Mouse (Mus musculus): ENCODE data around the gene Pkib. TPM values are rescaled to one million over a fixed set of nuclear protein-coding genes. Genes with fewer than 3 reads are reported as not detected.
A peak's percentile ranks its signal among the peaks of the same experiment; 100 is the strongest.

The Pkib gene
- total and polyA plus RNA-seq, 2 experiments from 2014 or later: 2.6 TPM; not detected in 1

DNA sequence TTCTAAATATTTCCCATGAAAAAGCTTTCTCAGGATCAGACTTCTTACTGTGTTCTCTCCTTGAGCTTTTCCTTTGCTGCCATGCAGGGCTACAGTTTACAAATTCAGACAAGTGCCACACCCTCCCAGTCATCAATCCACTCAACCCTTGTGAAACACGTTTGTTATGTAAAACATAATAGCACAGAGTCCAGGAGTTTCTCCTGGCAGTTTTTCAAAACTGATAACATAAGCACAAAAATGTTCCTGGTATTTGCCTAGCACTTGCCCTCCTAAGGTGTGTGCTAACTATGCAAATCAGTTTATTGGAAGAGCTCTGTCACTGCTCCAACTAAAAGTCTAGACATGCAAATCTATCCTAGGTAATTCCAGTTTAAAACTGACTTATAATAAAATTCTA, 131.3 kb downstream of the Pkib start:
- 9% methylated on average over 1 of the region's 1 CpGs for WGBS
- Histone ChIP-seq H3K9ac (replicated peaks; ENCODE audit: low read depth, low read length) (no peak overlapping the region), H3K4me2 (ENCODE audit: low read depth, low read length) (no peak overlapping the region), H3K4me3 (ENCODE audit: low read depth, low read length) (no peak overlapping the region), H3K36me3 (replicated peaks; ENCODE audit: control insufficient read depth, insufficient read depth, low read length) (no peaks in the 10 kb centered on the region), H3K4me1 (ENCODE audit: control insufficient read depth, insufficient read depth) (no peaks in the 10 kb centered on the region), H3K27ac (ENCODE audit: low read depth) (no peak overlapping the region), H3K27me3 (ENCODE audit: control insufficient read depth, insufficient read depth, low read length) (no peaks in the 10 kb centered on the region), H3K9me3 (replicated peaks; ENCODE audit: control insufficient read depth, low read length) (no peaks in the 10 kb centered on the region)
- TF ChIP-seq CTCF (IDR thresholded peaks at IDR 0.05; ENCODE audit: low read depth): no peak
- TF ChIP-seq EP300 (IDR thresholded peaks at IDR 0.05; ENCODE audit: low read depth): no peak
- ATAC-seq (ENCODE audit: insufficient read depth, low read depth) (no peak), DNase-seq (ENCODE audit: low spot score) (no peak)

DNA sequence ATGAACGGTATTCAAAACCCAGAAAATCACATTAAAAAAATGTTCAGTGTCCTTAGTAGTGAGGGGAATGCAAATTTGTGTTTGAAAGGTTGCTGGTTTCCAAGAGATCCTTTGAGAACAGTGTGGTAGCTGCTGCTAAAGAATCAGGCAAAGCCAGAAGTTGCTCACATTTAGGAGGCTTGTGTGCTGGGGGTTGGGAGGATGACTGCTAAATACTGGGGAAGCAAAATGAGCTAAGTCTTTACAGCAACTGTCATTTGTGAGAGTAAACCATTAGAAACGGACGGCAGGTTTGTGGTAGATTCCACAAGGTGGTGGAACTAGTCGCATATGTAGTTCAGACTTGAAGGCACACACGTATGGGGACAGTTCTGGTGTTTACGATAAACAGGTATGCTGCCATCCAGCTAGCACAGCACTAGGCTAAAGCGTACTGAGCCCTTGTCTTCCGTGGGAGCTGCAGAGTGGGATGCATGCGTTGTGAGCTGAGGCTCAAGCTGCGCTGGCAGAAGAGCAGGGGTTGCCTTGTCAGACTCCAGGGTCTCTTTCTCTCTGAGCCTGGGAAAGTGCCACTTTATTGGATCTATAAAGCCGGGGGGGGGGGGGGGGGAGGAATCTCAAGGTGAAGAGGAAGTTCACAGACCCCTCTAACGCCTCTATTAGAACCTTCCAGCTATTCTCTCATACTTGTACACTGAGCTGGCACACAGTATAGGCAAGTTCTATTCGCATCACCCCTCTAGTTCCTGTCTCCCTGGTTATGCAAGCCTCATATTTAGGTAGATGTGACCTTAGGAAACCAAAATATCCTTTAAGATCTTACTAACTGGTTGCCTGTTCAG, 151.7 kb downstream of the Pkib start:
- 49% methylated on average over 12 of the region's 13 CpGs for WGBS
- no peak overlapping the region for H3K9ac ChIP-seq (replicated peaks; ENCODE audit: low read depth, low read length)
- H3K27ac ChIP-seq (ENCODE audit: low read depth): no peak overlapping the region; the same call in 1 of the 2 replicates
- H3K4me1 ChIP-seq (ENCODE audit: control insufficient read depth, insufficient read depth): no peaks in the 10 kb centered on the region
- TF ChIP-seq EP300 (IDR thresholded peaks at IDR 0.05; ENCODE audit: low read depth): no peak
- TF ChIP-seq CTCF (IDR thresholded peaks at IDR 0.05; ENCODE audit: low read depth): no peak
- H3K9me3 ChIP-seq (replicated peaks; ENCODE audit: control insufficient read depth, low read length): no peaks in the 10 kb centered on the region
- DNase-seq (ENCODE audit: low spot score): no peak
- no peaks in the 10 kb centered on the region for H3K27me3 ChIP-seq (ENCODE audit: control insufficient read depth, insufficient read depth, low read length)
- no peak for ATAC-seq (ENCODE audit: insufficient read depth, low read depth)
- no peaks in the 10 kb centered on the region for H3K36me3 ChIP-seq (replicated peaks; ENCODE audit: control insufficient read depth, insufficient read depth, low read length)
- H3K4me2 ChIP-seq (ENCODE audit: low read depth, low read length): no peak overlapping the region
- H3K4me3 ChIP-seq (ENCODE audit: low read depth, low read length): no peak overlapping the region

DNA sequence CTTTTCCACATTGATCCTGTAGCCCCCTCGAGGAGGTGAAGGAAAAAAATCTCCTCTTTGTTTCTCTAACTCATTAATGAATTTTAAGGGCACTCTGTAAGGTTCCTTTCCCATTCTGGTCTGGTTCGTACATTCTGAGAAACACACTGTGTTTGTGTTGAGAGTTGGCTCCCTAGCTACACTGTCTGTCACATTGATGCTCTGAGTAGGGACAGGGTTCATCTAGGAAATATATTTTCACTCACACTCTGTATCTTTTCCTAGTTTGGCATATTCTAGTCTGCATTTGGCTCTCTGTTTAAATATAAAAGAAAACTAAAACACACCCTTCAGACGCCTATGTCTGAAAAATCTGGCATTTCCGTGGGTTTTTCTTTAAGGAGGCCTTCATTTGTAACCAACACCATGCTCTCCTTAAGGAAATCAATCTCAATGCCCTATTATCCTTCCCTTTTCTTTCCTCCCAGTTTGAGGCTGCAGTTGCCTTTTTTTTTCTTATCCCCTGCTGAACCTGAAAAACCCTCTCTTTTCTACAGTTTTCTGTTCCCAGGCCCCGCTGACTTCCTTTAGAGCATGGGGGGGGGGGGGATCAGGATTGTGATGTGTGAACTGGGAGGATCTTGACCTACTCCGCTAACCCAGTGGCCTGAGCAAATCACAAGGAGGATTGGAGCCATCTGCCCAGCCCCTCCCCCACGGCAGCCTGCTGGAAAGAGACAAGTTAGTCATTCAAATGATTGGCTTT, 152.5 kb downstream of the Pkib start:
- DNase-seq (ENCODE audit: low spot score) (no peak), ATAC-seq (ENCODE audit: insufficient read depth, low read depth) (peak; percentile 60)
- TF ChIP-seq CTCF (IDR thresholded peaks at IDR 0.05; ENCODE audit: low read depth) (no peak), EP300 (IDR thresholded peaks at IDR 0.05; ENCODE audit: low read depth) (no peak)
- no peak overlapping the region; the same call in 1 of the 2 replicates for H3K27ac ChIP-seq (ENCODE audit: low read depth)
- peak overlapping the region; percentile 21; the same call in 1 of the 2 replicates for H3K4me2 ChIP-seq (ENCODE audit: low read depth, low read length)
- H3K4me1 ChIP-seq (ENCODE audit: control insufficient read depth, insufficient read depth): no peaks in the 10 kb centered on the region
- no peak overlapping the region for H3K4me3 ChIP-seq (ENCODE audit: low read depth, low read length)
- H3K27me3 ChIP-seq (ENCODE audit: control insufficient read depth, insufficient read depth, low read length): no peaks in the 10 kb centered on the region
- H3K36me3 ChIP-seq (replicated peaks; ENCODE audit: control insufficient read depth, insufficient read depth, low read length): no peaks in the 10 kb centered on the region
- H3K9ac ChIP-seq (replicated peaks; ENCODE audit: low read depth, low read length): no peak overlapping the region
- no peaks in the 10 kb centered on the region for H3K9me3 ChIP-seq (replicated peaks; ENCODE audit: control insufficient read depth, low read length)
- 29% methylated on average over 7 of the region's 7 CpGs for WGBS

DNA sequence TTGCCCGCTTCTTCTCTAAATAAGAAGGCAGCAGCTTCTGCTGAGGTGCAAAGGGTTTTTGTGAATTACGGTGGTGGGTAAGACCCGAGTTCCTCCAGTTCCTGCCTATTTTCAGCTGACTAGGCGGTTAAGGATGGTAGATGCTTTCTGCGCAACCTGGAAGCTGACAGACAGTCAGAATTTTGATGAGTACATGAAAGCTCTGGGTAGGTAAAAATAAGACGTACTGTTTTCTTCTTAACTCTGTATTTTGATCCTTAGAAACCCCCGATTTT, 153.0 kb downstream of the Pkib start, which contains the start of gene Fabp7:
Gene Fabp7 (plus strand): TSS at position 6 of the 275 bp plus-strand sequence.
- Histone ChIP-seq H3K9ac (replicated peaks; ENCODE audit: low read depth, low read length) (no peak within 1 kb of the TSS), H3K36me3 (replicated peaks; ENCODE audit: control insufficient read depth, insufficient read depth, low read length) (no peaks in the 10 kb centered on the region), H3K9me3 (replicated peaks; ENCODE audit: control insufficient read depth, low read length) (no peaks in the 10 kb centered on the region), H3K27me3 (ENCODE audit: control insufficient read depth, insufficient read depth, low read length) (no peaks in the 10 kb centered on the region), H3K4me3 (ENCODE audit: low read depth, low read length) (no peak within 1 kb of the TSS), H3K4me2 (ENCODE audit: low read depth, low read length) (peak within 1 kb of the TSS; percentile 21; the same call in 1 of the 2 replicates), H3K27ac (ENCODE audit: low read depth) (no peak within 1 kb of the TSS; the same call in 1 of the 2 replicates), H3K4me1 (ENCODE audit: control insufficient read depth, insufficient read depth) (no peaks in the 10 kb centered on the region)
- DNase-seq (ENCODE audit: low spot score) (peak; percentile 33), ATAC-seq (ENCODE audit: insufficient read depth, low read depth) (no peak)
- TF ChIP-seq EP300 (IDR thresholded peaks at IDR 0.05; ENCODE audit: low read depth): no peak
- TF ChIP-seq CTCF (IDR thresholded peaks at IDR 0.05; ENCODE audit: low read depth): no peak
- WGBS: 27% methylated on average over 7 of the region's 7 CpGs

DNA sequence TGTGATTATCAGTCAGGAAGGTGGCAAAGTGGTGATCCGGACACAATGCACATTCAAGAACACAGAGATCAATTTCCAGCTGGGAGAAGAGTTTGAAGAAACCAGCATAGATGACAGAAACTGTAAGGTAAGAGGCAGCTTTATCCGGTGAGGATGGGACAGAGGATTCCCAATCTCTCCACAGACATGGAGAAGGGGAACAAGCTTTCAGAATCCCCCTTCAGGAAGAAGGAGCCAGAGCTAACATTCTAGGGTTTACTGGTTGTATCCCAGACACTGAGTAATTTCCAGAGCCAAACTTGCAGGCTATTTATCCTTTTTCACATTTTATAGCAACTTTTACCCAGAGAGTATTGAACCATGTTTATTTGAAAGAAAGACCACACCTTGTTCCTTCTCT, 153.8 kb downstream of the Pkib start:
- DNase-seq (ENCODE audit: low spot score) (no peak), ATAC-seq (ENCODE audit: insufficient read depth, low read depth) (no peak)
- no peak overlapping the region for H3K4me3 ChIP-seq (ENCODE audit: low read depth, low read length)
- H3K27ac ChIP-seq (ENCODE audit: low read depth): no peak overlapping the region
- H3K4me1 ChIP-seq (ENCODE audit: control insufficient read depth, insufficient read depth): no peaks in the 10 kb centered on the region
- TF ChIP-seq EP300 (IDR thresholded peaks at IDR 0.05; ENCODE audit: low read depth) (no peak), CTCF (IDR thresholded peaks at IDR 0.05; ENCODE audit: low read depth) (no peak)
- no peaks in the 10 kb centered on the region for H3K27me3 ChIP-seq (ENCODE audit: control insufficient read depth, insufficient read depth, low read length)
- no peaks in the 10 kb centered on the region for H3K36me3 ChIP-seq (replicated peaks; ENCODE audit: control insufficient read depth, insufficient read depth, low read length)
- no peak overlapping the region for H3K9ac ChIP-seq (replicated peaks; ENCODE audit: low read depth, low read length)
- no peaks in the 10 kb centered on the region for H3K9me3 ChIP-seq (replicated peaks; ENCODE audit: control insufficient read depth, low read length)
- WGBS: 63% methylated on average over 2 of the region's 2 CpGs
- no peak overlapping the region for H3K4me2 ChIP-seq (ENCODE audit: low read depth, low read length)

Other genes starting within 250 kb of the Pkib start
- gene Hsf2, start 145.6 kb upstream of the Pkib start, total RNA-seq (2014; rRNA removed; ENCODE audit: low replicate concordance): 22.3 and 31.2 TPM in 2 replicates
- 24.7 and 25.5 TPM in 2 replicates for gene Hsf2, start 145.6 kb upstream of the Pkib start, polyA plus RNA-seq (2015; fragmentation: Nextera tagmentation; extraction: Ambion mirVana)
- 143 and 145 TPM in 2 replicates for gene Serinc1, start 99.5 kb upstream of the Pkib start, total RNA-seq (2014; rRNA removed; ENCODE audit: low replicate concordance)
- gene Serinc1, start 99.5 kb upstream of the Pkib start, polyA plus RNA-seq (2015; fragmentation: Nextera tagmentation; extraction: Ambion mirVana): 155 and 158 TPM in 2 replicates
- 7.9 and 9.8 TPM in 2 replicates for gene Fabp7, start 152.9 kb downstream of the Pkib start, total RNA-seq (2014; rRNA removed; ENCODE audit: low replicate concordance)
- gene Fabp7, start 152.9 kb downstream of the Pkib start, polyA plus RNA-seq (2015; fragmentation: Nextera tagmentation; extraction: Ambion mirVana): 7.3 and 11.3 TPM in 2 replicates
- gene Smpdl3a, start 162.4 kb downstream of the Pkib start, total RNA-seq (2014; rRNA removed; ENCODE audit: low replicate concordance): 59.4 and 73.4 TPM in 2 replicates
- gene Smpdl3a, start 162.4 kb downstream of the Pkib start, polyA plus RNA-seq (2015; fragmentation: Nextera tagmentation; extraction: Ambion mirVana): 51.7 and 51.8 TPM in 2 replicates

All from heart, postnatal 0 days (tissue).